Mouse (Mus musculus) heart, postnatal 0 days (tissue): ENCODE measurements around the gene 4430402I18Rik.

Experiments
- CTCF ChIP-seq: IDR thresholded peaks from 2 replicates; pipeline ENCODE4 v1.5.1; 2016; ENCODE audit warnings: antibody characterized with exemption, control low read depth, low read depth
- EP300 ChIP-seq: IDR thresholded peaks from 2 replicates; pipeline ENCODE4 v1.6.1; 2016; ENCODE audit warnings: antibody characterized with exemption, low read depth

GRCm38 (mm10) chr19:28902806-28903205 lies 64.8 kb downstream of the 4430402I18Rik start:
- TF ChIP-seq CTCF (no peak), EP300 (no peak)
